Mouse (Mus musculus) lung, embryonic 14.5 days (tissue): ENCODE results near the gene Sh2d5. TPM values are rescaled to one million over a fixed set of nuclear protein-coding genes. Genes with fewer than 3 reads are reported as not detected.
A peak's percentile ranks its signal among the peaks of the same experiment; 100 is the strongest.

Experiments
- ATAC-seq: fragments of 200-750 bp; cut with Nextera tagmentation; 2 replicates; pipeline ENCODE4 v1.8.0; 2017; ENCODE audit warnings: mild to moderate bottlenecking, moderate TSS enrichment, moderate library complexity; ENCODE audit not compliant: insufficient read depth
- DNase-seq: peaks from one replicate; pipeline ENCODE4 v3.0.0-alpha.2; 2015
- H3K27ac ChIP-seq: fragments of 300-500 bp; sonication (generic); 2 replicates; pipeline ENCODE4 v1.5.1; 2014; ENCODE audit warnings: low read depth, mild to moderate bottlenecking, moderate library complexity
- H3K27me3 ChIP-seq: fragments of 300-500 bp; sonication (generic); 2 replicates; pipeline ENCODE4 v1.6.1; 2014; ENCODE audit warnings: low read length, control low read depth; ENCODE audit not compliant: insufficient read depth
- H3K36me3 ChIP-seq: fragments of 300-500 bp; sonication (generic); 2 replicates; pipeline ENCODE4 v1.6.1; 2014; ENCODE audit warnings: control low read depth; ENCODE audit not compliant: insufficient read depth
- H3K4me1 ChIP-seq: fragments of 300-500 bp; sonication (generic); 2 replicates; pipeline ENCODE4 v1.6.1; 2014; ENCODE audit warnings: antibody characterized with exemption, control low read depth; ENCODE audit not compliant: insufficient read depth
- H3K4me2 ChIP-seq: fragments of 300-500 bp; sonication (generic); 2 replicates; pipeline ENCODE4 v1.6.1; 2014; ENCODE audit warnings: mild to moderate bottlenecking
- H3K4me3 ChIP-seq: fragments of 300-500 bp; sonication (generic); 2 replicates; pipeline ENCODE4 v1.5.1; 2014; ENCODE audit warnings: low read depth, low read length
- H3K9ac ChIP-seq: fragments of 300-500 bp; sonication (generic); 2 replicates; pipeline ENCODE4 v1.6.1; 2014
- H3K9me3 ChIP-seq: fragments of 300-500 bp; sonication (generic); 2 replicates; pipeline ENCODE4 v1.6.1; 2016; ENCODE audit warnings: low read depth, low read length, control low read depth
- CTCF ChIP-seq: IDR thresholded peaks from 2 replicates; pipeline ENCODE4 v1.5.1; 2016; ENCODE audit warnings: antibody characterized with exemption, low read depth
- WGBS: fragments of 180-500 bp; shearing (Covaris S2); extraction: QIAGEN DNeasy Blood & Tissue Kit; methylation state at CpG from one replicate; pipeline ENCODE4 v1.1.7; 2014; 5-methylcytosine and 5-hydroxymethylcytosine counted together
- polyA plus RNA-seq: library from polyadenylated mRNA; unstranded; fragments of >200 nt; fragmentation: Nextera tagmentation; extraction: Ambion mirVana; gene quantifications from 2 replicates; pipeline ENCODE4 v1.2.1, GENCODE M21; 2014

Sh2d5 gene
- polyA plus RNA-seq, 1 experiment from 2014 or later, result 0.36 TPM

- 79% methylated on average over 7 of the region's 7 CpGs for WGBS
- Histone ChIP-seq H3K9me3 (no peaks in the 10 kb centered on the region), H3K27ac (no peak overlapping the region), H3K9ac (no peak overlapping the region), H3K27me3 (no peaks in the 10 kb centered on the region), H3K4me1 (no peaks in the 10 kb centered on the region), H3K36me3 (no peaks in the 10 kb centered on the region), H3K4me3 (no peak overlapping the region), H3K4me2 (no peak overlapping the region)
- ATAC-seq, result no peak
- DNase-seq, result no peak
- TF ChIP-seq CTCF, result no peak
Measured at GRCm38 (mm10) chr4:138288691-138289090, 38.5 kb downstream of the Sh2d5 start.

- no peak for TF ChIP-seq CTCF
- DNase-seq (no peak), ATAC-seq (no peak)
- H3K27ac ChIP-seq, result no peak overlapping the region
- no peak overlapping the region for H3K4me3 ChIP-seq
- no peaks in the 10 kb centered on the region for H3K4me1 ChIP-seq
- H3K9ac ChIP-seq, result no peak overlapping the region
- no peak overlapping the region for H3K4me2 ChIP-seq
- no peaks in the 10 kb centered on the region for H3K27me3 ChIP-seq
- H3K36me3 ChIP-seq, result no peaks in the 10 kb centered on the region
- 86% methylated on average over 13 of the region's 13 CpGs for WGBS
- H3K9me3 ChIP-seq, result no peaks in the 10 kb centered on the region
Measured at GRCm38 (mm10) chr4:138292028-138292427, 41.8 kb downstream of the Sh2d5 start.

GRCm38 (mm10) chr4:138293261-138293948, 43.2 kb downstream of the Sh2d5 start:
- H3K4me1 ChIP-seq, result no peaks in the 10 kb centered on the region
- no peak overlapping the region for H3K4me3 ChIP-seq
- no peak overlapping the region for H3K27ac ChIP-seq
- no peaks in the 10 kb centered on the region for H3K36me3 ChIP-seq
- ATAC-seq (no peak), DNase-seq (no peak)
- 61% methylated on average over 18 of the region's 18 CpGs for WGBS
- H3K4me2 ChIP-seq, result no peak overlapping the region
- no peak for TF ChIP-seq CTCF
- H3K27me3 ChIP-seq, result no peaks in the 10 kb centered on the region
- no peaks in the 10 kb centered on the region for H3K9me3 ChIP-seq
- no peak overlapping the region for H3K9ac ChIP-seq

GRCm38 (mm10) chr4:138293949-138294550, 43.8 kb downstream of the Sh2d5 start:
- WGBS, result 64% methylated on average over 11 of the region's 14 CpGs
- DNase-seq (no peak), ATAC-seq (no peak)
- H3K4me3 ChIP-seq, result no peak overlapping the region
- no peak overlapping the region for H3K27ac ChIP-seq
- H3K9me3 ChIP-seq, result no peaks in the 10 kb centered on the region
- no peaks in the 10 kb centered on the region for H3K27me3 ChIP-seq
- H3K9ac ChIP-seq, result no peak overlapping the region
- H3K36me3 ChIP-seq, result no peaks in the 10 kb centered on the region
- no peak for TF ChIP-seq CTCF
- H3K4me2 ChIP-seq, result no peak overlapping the region
- no peaks in the 10 kb centered on the region for H3K4me1 ChIP-seq

GRCm38 (mm10) chr4:138301271-138301780, 51.1 kb downstream of the Sh2d5 start:
- DNase-seq, result no peak
- WGBS, result 80% methylated on average over 10 of the region's 10 CpGs
- Histone ChIP-seq H3K4me3 (no peak overlapping the region), H3K9ac (no peak overlapping the region), H3K27ac (no peak overlapping the region), H3K4me2 (no peak overlapping the region), H3K4me1 (peaks cover 7% of the 10 kb centered on the region; the same call in 1 of the 2 replicates), H3K9me3 (no peaks in the 10 kb centered on the region), H3K27me3 (no peaks in the 10 kb centered on the region), H3K36me3 (no peaks in the 10 kb centered on the region)
- TF ChIP-seq CTCF, result no peak
- no peak for ATAC-seq

- no peak overlapping the region for H3K27ac ChIP-seq
- no peaks in the 10 kb centered on the region for H3K9me3 ChIP-seq
- WGBS, result 78% methylated on average over 3 of the region's 3 CpGs
- no peaks in the 10 kb centered on the region for H3K27me3 ChIP-seq
- no peak overlapping the region for H3K9ac ChIP-seq
- H3K4me2 ChIP-seq, result peak overlapping the region; percentile 81
- no peak for ATAC-seq
- no peak for DNase-seq
- peaks cover 7% of the 10 kb centered on the region; the same call in 1 of the 2 replicates for H3K4me1 ChIP-seq
- no peak for TF ChIP-seq CTCF
- H3K4me3 ChIP-seq, result no peak overlapping the region
- H3K36me3 ChIP-seq, result peaks cover 10% of the 10 kb centered on the region
Measured at GRCm38 (mm10) chr4:138303011-138303410, 52.8 kb downstream of the Sh2d5 start.

- no peak for TF ChIP-seq CTCF
- 9% methylated on average over 18 of the region's 18 CpGs for WGBS
- ATAC-seq (no peak), DNase-seq (no peak)
- H3K27ac ChIP-seq, result peak overlapping the region; percentile 85; the same call in 1 of the 2 replicates
- peaks cover 7% of the 10 kb centered on the region; the same call in 1 of the 2 replicates for H3K4me1 ChIP-seq
- H3K4me2 ChIP-seq, result peak overlapping the region; percentile 81
- H3K9me3 ChIP-seq, result no peaks in the 10 kb centered on the region
- peaks cover 17% of the 10 kb centered on the region for H3K36me3 ChIP-seq
- peak overlapping the region; percentile 80 for H3K9ac ChIP-seq
- H3K27me3 ChIP-seq, result no peaks in the 10 kb centered on the region
- H3K4me3 ChIP-seq, result peak overlapping the region; percentile 97
Measured at GRCm38 (mm10) chr4:138303742-138304141, 53.5 kb downstream of the Sh2d5 start.
